Mouse (Mus musculus) liver, embryonic 16.5 days (tissue): ENCODE data around the gene Htr3a. TPM values are rescaled to one million over a fixed set of nuclear protein-coding genes. Genes with fewer than 3 reads are reported as not detected.

Source experiments
- ATAC-seq: fragments of 200-750 bp; cut with Nextera tagmentation; 2 replicates; pipeline ENCODE4 v1.8.0; 2017; ENCODE audit warnings: low read depth, mild to moderate bottlenecking, moderate number of reproducible peaks, moderate library complexity
- H3K27ac ChIP-seq: fragments of 300-500 bp; sonication (generic); 2 replicates; pipeline ENCODE4 v1.5.1; 2014; ENCODE audit warnings: mild to moderate bottlenecking, low read length
- H3K27me3 ChIP-seq: fragments of 300-500 bp; sonication (generic); 2 replicates; pipeline ENCODE4 v1.6.1; 2014; ENCODE audit warnings: low read depth, low read length, mixed read lengths; ENCODE audit not compliant: control insufficient read depth, insufficient read depth
- H3K36me3 ChIP-seq: fragments of 300-500 bp; sonication (generic); 2 replicates; pipeline ENCODE4 v1.6.1; 2014; ENCODE audit warnings: mild to moderate bottlenecking; ENCODE audit not compliant: control insufficient read depth, insufficient read depth
- H3K4me1 ChIP-seq: fragments of 300-500 bp; sonication (generic); 2 replicates; pipeline ENCODE4 v1.6.1; 2014; ENCODE audit warnings: low read depth, low read length, mixed read lengths; ENCODE audit not compliant: control insufficient read depth
- H3K4me2 ChIP-seq: fragments of 300-500 bp; sonication (generic); 2 replicates; pipeline ENCODE4 v1.6.1; 2014; ENCODE audit warnings: low read depth, low read length, mixed read lengths
- H3K4me3 ChIP-seq: fragments of 300-500 bp; sonication (generic); 2 replicates; pipeline ENCODE4 v1.5.1; 2014; ENCODE audit warnings: low read depth, mild to moderate bottlenecking, low read length
- H3K9ac ChIP-seq: fragments of 300-500 bp; sonication (generic); 2 replicates; pipeline ENCODE4 v1.6.1; 2014; ENCODE audit warnings: low read depth, low read length
- H3K9me3 ChIP-seq: fragments of 300-500 bp; sonication (generic); replicated peaks from 2 replicates; pipeline ENCODE4 v1.6.1; 2016; ENCODE audit warnings: low read length; ENCODE audit not compliant: control insufficient read depth
- WGBS: fragments of 180-500 bp; shearing (Covaris S2); extraction: QIAGEN DNeasy Blood & Tissue Kit; methylation state at CpG from one replicate; pipeline ENCODE4 v1.1.7; 2014; ENCODE audit not compliant: insufficient replicate concordance; 5-methylcytosine and 5-hydroxymethylcytosine counted together
- polyA plus RNA-seq: library from polyadenylated mRNA; unstranded; fragments of >200 nt; fragmentation: Nextera tagmentation; extraction: Ambion mirVana; gene quantifications from 2 replicates; pipeline ENCODE4 v1.2.1, GENCODE M21; 2015

Gene Htr3a
- 0.09 TPM in 1 of 2 replicates, not detected in the other for polyA plus RNA-seq

GRCm38 (mm10) chr9:48910885-48911537, at the start of gene Htr3a:
Htr3a (minus strand) TSS chr9:48911099.
- no peak for ATAC-seq
- Histone ChIP-seq H3K4me1 (no peaks in the 10 kb centered on the region), H3K4me2 (no peak within 1 kb of the TSS), H3K9me3 (no peaks in the 10 kb centered on the region), H3K36me3 (no peaks in the 10 kb centered on the region), H3K4me3 (no peak within 1 kb of the TSS), H3K9ac (no peak within 1 kb of the TSS), H3K27ac (no peak within 1 kb of the TSS), H3K27me3 (no peaks in the 10 kb centered on the region)
- 9% methylated on average over 9 of the region's 9 CpGs for WGBS

GRCm38 (mm10) chr9:48947565-48947964, 36.7 kb upstream of the Htr3a start:
- no peaks in the 10 kb centered on the region for H3K9me3 ChIP-seq
- H3K27me3 ChIP-seq = no peaks in the 10 kb centered on the region
- H3K9ac ChIP-seq = no peak overlapping the region
- no peak for ATAC-seq
- no peak overlapping the region for H3K27ac ChIP-seq
- WGBS = 76% methylated on average over 4 of the region's 4 CpGs
- no peaks in the 10 kb centered on the region for H3K4me1 ChIP-seq
- H3K36me3 ChIP-seq = no peaks in the 10 kb centered on the region
- H3K4me3 ChIP-seq = no peak overlapping the region
- no peak overlapping the region for H3K4me2 ChIP-seq

GRCm38 (mm10) chr9:48942349-48942748, 31.4 kb upstream of the Htr3a start:
- Histone ChIP-seq H3K4me3 (no peak overlapping the region), H3K27ac (no peak overlapping the region), H3K4me1 (no peaks in the 10 kb centered on the region), H3K9me3 (no peaks in the 10 kb centered on the region), H3K27me3 (no peaks in the 10 kb centered on the region), H3K36me3 (no peaks in the 10 kb centered on the region), H3K4me2 (no peak overlapping the region), H3K9ac (no peak overlapping the region)
- no peak for ATAC-seq
- 37% methylated on average over 1 of the region's 1 CpGs for WGBS

GRCm38 (mm10) chr9:48929436-48929835, 18.5 kb upstream of the Htr3a start:
- Histone ChIP-seq H3K9ac (no peak overlapping the region), H3K27ac (no peak overlapping the region), H3K4me2 (no peak overlapping the region), H3K9me3 (no peaks in the 10 kb centered on the region), H3K27me3 (no peaks in the 10 kb centered on the region), H3K4me3 (no peak overlapping the region), H3K36me3 (no peaks in the 10 kb centered on the region), H3K4me1 (no peaks in the 10 kb centered on the region)
- no peak for ATAC-seq
- WGBS = 56% methylated on average over 5 of the region's 5 CpGs

GRCm38 (mm10) chr9:48928781-48929180, 17.9 kb upstream of the Htr3a start:
- Histone ChIP-seq H3K9me3 (no peaks in the 10 kb centered on the region), H3K27ac (no peak overlapping the region), H3K4me2 (no peak overlapping the region), H3K4me1 (no peaks in the 10 kb centered on the region), H3K36me3 (no peaks in the 10 kb centered on the region), H3K9ac (no peak overlapping the region), H3K4me3 (no peak overlapping the region), H3K27me3 (no peaks in the 10 kb centered on the region)
- 55% methylated on average over 3 of the region's 3 CpGs for WGBS
- no peak for ATAC-seq

- no peak overlapping the region for H3K9ac ChIP-seq
- H3K9me3 ChIP-seq = no peaks in the 10 kb centered on the region
- 63% methylated on average over 18 of the region's 18 CpGs for WGBS
- H3K4me1 ChIP-seq = no peaks in the 10 kb centered on the region
- H3K4me2 ChIP-seq = no peak overlapping the region
- no peaks in the 10 kb centered on the region for H3K27me3 ChIP-seq
- no peak overlapping the region for H3K27ac ChIP-seq
- no peak overlapping the region for H3K4me3 ChIP-seq
- no peak for ATAC-seq
- H3K36me3 ChIP-seq = no peaks in the 10 kb centered on the region
These were observed 5.3 kb upstream of the Htr3a start for GRCm38 (mm10) chr9:48916011-48916788.

- H3K9me3 ChIP-seq = no peaks in the 10 kb centered on the region
- H3K27me3 ChIP-seq = no peaks in the 10 kb centered on the region
- H3K4me1 ChIP-seq = no peaks in the 10 kb centered on the region
- no peak overlapping the region for H3K4me2 ChIP-seq
- no peak overlapping the region for H3K9ac ChIP-seq
- no peak for ATAC-seq
- H3K36me3 ChIP-seq = no peaks in the 10 kb centered on the region
- no peak overlapping the region for H3K4me3 ChIP-seq
- H3K27ac ChIP-seq = no peak overlapping the region
- WGBS = 59% methylated on average over 5 of the region's 5 CpGs
These were observed 6.5 kb downstream of the Htr3a start for GRCm38 (mm10) chr9:48904421-48904820.

- Histone ChIP-seq H3K9me3 (no peaks in the 10 kb centered on the region), H3K9ac (no peak overlapping the region), H3K4me2 (no peak overlapping the region), H3K4me3 (no peak overlapping the region), H3K36me3 (no peaks in the 10 kb centered on the region), H3K4me1 (no peaks in the 10 kb centered on the region), H3K27ac (no peak overlapping the region), H3K27me3 (no peaks in the 10 kb centered on the region)
- ATAC-seq = no peak
- 75% methylated on average over 2 of the region's 2 CpGs for WGBS
These were observed 7.1 kb downstream of the Htr3a start for GRCm38 (mm10) chr9:48903766-48904165.

- peaks cover 3% of the 10 kb centered on the region; the same call in 1 of the 2 replicates for H3K27me3 ChIP-seq
- no peak for ATAC-seq
- H3K27ac ChIP-seq = no peak overlapping the region
- H3K4me1 ChIP-seq = no peaks in the 10 kb centered on the region
- H3K4me3 ChIP-seq = no peak overlapping the region
- no peak overlapping the region for H3K9ac ChIP-seq
- H3K4me2 ChIP-seq = no peak overlapping the region
- no peaks in the 10 kb centered on the region for H3K36me3 ChIP-seq
- no peaks in the 10 kb centered on the region for H3K9me3 ChIP-seq
- WGBS = 20% methylated on average over 8 of the region's 8 CpGs
These were observed 12.3 kb downstream of the Htr3a start for GRCm38 (mm10) chr9:48898551-48898950.
